Mouse (Mus musculus): ENCODE measurements at regions not wholly inside any gene's neighbourhood (a gene's known extent, or its start where the extent isn't known, plus 50 kb on each side); places are given as distances from the start of the nearest gene placed in this dataset.

DNA sequence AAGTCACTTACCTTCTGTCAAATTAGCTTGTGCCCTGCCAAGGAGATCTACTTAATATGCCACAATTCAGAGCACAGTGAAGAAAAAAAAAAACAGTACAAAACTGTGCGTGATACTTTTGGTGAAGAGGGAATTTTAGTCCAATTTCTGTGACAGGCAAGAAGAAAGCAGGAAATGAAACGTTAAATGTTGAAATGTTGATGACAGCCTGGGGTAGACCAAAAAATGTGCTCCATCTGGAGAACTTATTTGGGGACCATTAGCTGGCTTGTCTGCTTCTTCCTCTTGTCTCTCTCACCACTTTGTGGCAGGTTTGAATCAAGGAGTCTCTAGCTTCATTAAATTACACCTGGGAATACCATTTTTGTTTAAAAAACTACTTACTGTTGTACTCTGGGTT is 163.3 kb upstream of the Mctp2 start:
- 53% methylated on average over 2 of the region's 2 CpGs for WGBS
- no peak overlapping the region for H3K4me3 ChIP-seq

GRCm38 (mm10) chr7:72474751-72475150 is 168.3 kb upstream of the Mctp2 start:
- Histone ChIP-seq H3K27me3 (no peaks in the 10 kb centered on the region), H3K36me3 (no peaks in the 10 kb centered on the region), H3K4me1 (replicated peaks) (no peaks in the 10 kb centered on the region), H3K9me3 (replicated peaks) (no peaks in the 10 kb centered on the region), H3K4me2 (no peak overlapping the region), H3K27ac (no peak overlapping the region), H3K4me3 (no peak overlapping the region), H3K9ac (no peak overlapping the region)
- 32% methylated on average over 4 of the region's 4 CpGs for WGBS
- no peak for ATAC-seq (replicated peaks; ENCODE audit: insufficient number of reproducible peaks, insufficient read depth, low FRiP score, low read depth)

More for the DNA sequence above, 163.3 kb upstream of the Mctp2 start:
- no peak for ATAC-seq (replicated peaks; ENCODE audit: insufficient number of reproducible peaks, insufficient read depth, low FRiP score, low read depth)
- Histone ChIP-seq H3K9ac (no peak overlapping the region), H3K36me3 (no peaks in the 10 kb centered on the region), H3K27ac (no peak overlapping the region), H3K9me3 (replicated peaks) (no peaks in the 10 kb centered on the region), H3K4me2 (no peak overlapping the region), H3K4me1 (replicated peaks) (no peaks in the 10 kb centered on the region), H3K27me3 (no peaks in the 10 kb centered on the region)

DNA sequence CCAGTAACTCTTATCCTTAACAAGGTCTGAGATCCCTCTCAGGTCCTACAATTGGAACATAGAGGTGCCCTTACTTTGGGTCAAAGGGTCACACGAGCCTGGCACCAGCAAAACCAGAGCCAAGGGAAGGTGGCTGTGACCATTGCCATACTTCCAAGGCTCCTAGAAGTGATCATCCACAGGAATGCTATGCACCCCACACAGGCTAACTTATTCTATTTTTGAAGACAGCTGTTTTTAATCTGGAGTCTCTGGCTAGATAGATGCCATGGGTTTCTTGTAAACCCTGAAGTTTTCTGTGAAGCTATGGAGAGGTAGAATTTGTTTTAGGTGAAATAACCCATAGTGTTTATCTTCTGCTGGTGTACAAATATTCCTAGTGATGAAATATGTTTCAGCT is 172.5 kb upstream of the Mctp2 start:
- Histone ChIP-seq H3K27ac (no peak overlapping the region), H3K9me3 (replicated peaks) (no peaks in the 10 kb centered on the region), H3K36me3 (no peaks in the 10 kb centered on the region), H3K4me1 (replicated peaks) (no peaks in the 10 kb centered on the region), H3K9ac (no peak overlapping the region), H3K27me3 (no peaks in the 10 kb centered on the region), H3K4me2 (no peak overlapping the region), H3K4me3 (no peak overlapping the region)
- 67% methylated on average over 1 of the region's 1 CpGs for WGBS
- no peak for ATAC-seq (replicated peaks; ENCODE audit: insufficient number of reproducible peaks, insufficient read depth, low FRiP score, low read depth)

GRCm38 (mm10) chr7:72481275-72481674 is 174.9 kb upstream of the Mctp2 start:
- Histone ChIP-seq H3K4me1 (replicated peaks) (no peaks in the 10 kb centered on the region), H3K27me3 (no peaks in the 10 kb centered on the region), H3K27ac (no peak overlapping the region), H3K36me3 (no peaks in the 10 kb centered on the region), H3K9me3 (replicated peaks) (no peaks in the 10 kb centered on the region), H3K4me3 (no peak overlapping the region), H3K9ac (no peak overlapping the region), H3K4me2 (no peak overlapping the region)
- ATAC-seq (replicated peaks; ENCODE audit: insufficient number of reproducible peaks, insufficient read depth, low FRiP score, low read depth), result no peak
- 78% methylated on average over 2 of the region's 2 CpGs for WGBS

DNA sequence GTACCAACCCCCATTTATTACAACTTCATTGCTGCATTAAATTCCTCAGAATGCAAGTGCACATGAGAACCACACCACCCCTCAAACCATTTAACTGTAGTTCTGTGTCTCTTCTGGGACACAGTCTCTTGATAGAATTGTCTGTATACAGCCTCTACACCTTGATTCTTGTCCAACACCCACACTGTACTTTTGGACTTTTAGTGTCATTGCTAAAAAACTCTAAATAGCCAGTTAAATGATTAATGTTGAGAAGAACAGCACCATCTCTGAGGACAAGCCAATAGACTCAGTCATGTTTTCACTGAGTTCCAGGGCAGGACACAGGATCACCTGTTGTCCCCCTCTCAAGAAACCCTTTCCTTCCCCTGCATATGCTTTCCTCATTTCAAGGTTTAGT is 183.8 kb upstream of the Mctp2 start:
- no peak for ATAC-seq (replicated peaks; ENCODE audit: insufficient number of reproducible peaks, insufficient read depth, low FRiP score, low read depth)
- Histone ChIP-seq H3K4me2 (no peak overlapping the region), H3K36me3 (no peaks in the 10 kb centered on the region), H3K27ac (no peak overlapping the region), H3K27me3 (no peaks in the 10 kb centered on the region), H3K4me3 (no peak overlapping the region), H3K4me1 (replicated peaks) (no peaks in the 10 kb centered on the region), H3K9ac (no peak overlapping the region), H3K9me3 (replicated peaks) (no peaks in the 10 kb centered on the region)

GRCm38 (mm10) chr7:72493292-72493691 is 186.9 kb upstream of the Mctp2 start:
- H3K9me3 ChIP-seq (replicated peaks), result no peaks in the 10 kb centered on the region
- no peaks in the 10 kb centered on the region for H3K36me3 ChIP-seq
- H3K9ac ChIP-seq, result no peak overlapping the region
- no peaks in the 10 kb centered on the region for H3K27me3 ChIP-seq
- no peaks in the 10 kb centered on the region for H3K4me1 ChIP-seq (replicated peaks)
- no peak overlapping the region for H3K4me2 ChIP-seq
- no peak for ATAC-seq (replicated peaks; ENCODE audit: insufficient number of reproducible peaks, insufficient read depth, low FRiP score, low read depth)
- no peak overlapping the region for H3K27ac ChIP-seq
- no peak overlapping the region for H3K4me3 ChIP-seq

- H3K27me3 ChIP-seq, result no peaks in the 10 kb centered on the region
- no peak overlapping the region for H3K4me2 ChIP-seq
- 0 out of 2 replicates have a peak, but pooled peaks cover 2% of the 10 kb centered on the region for H3K4me1 ChIP-seq (replicated peaks)
- H3K4me3 ChIP-seq, result no peak overlapping the region
- no peak overlapping the region for H3K9ac ChIP-seq
- ATAC-seq (replicated peaks; ENCODE audit: insufficient number of reproducible peaks, insufficient read depth, low FRiP score, low read depth), result no peak
- 66% methylated on average over 7 of the region's 7 CpGs for WGBS
- no peak overlapping the region for H3K27ac ChIP-seq
- no peaks in the 10 kb centered on the region for H3K9me3 ChIP-seq (replicated peaks)
- no peaks in the 10 kb centered on the region for H3K36me3 ChIP-seq
Observed at GRCm38 (mm10) chr7:72496933-72497631, 190.7 kb upstream of the Mctp2 start.

DNA sequence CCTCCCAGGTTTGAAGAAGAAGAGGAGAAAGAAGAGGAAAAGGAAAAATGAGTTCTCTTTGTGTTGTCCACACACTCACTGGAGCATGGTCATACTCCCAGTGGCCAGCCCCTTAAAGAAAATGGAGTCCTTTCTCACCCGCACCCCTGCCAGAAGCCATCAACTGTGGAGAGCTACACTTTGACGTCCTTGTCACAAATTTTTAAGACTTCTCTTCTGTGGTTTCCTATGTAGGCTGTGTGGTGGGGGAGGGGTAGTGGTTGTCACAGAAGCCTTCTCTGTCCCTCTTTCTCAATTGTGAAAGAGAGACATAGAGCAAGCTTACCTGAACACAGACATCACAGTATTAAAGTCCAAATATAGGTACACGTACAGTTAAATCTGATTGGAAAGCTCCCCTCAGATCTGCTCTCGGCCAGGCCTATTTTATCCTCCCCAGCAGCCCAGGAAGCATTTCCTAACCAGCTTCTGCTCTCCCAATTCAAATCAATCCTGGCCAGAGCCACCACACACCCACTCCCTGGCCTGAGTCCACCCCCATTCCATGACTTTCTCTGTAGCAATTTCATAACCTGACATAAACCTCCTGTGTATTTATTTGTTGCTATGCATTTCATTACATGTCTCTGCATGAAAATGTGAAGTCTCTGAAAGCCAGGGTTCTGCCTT is 192.3 kb upstream of the Mctp2 start:
- 53% methylated on average over 4 of the region's 4 CpGs for WGBS
- ATAC-seq (replicated peaks; ENCODE audit: insufficient number of reproducible peaks, insufficient read depth, low FRiP score, low read depth), result no peak
- no peaks in the 10 kb centered on the region for H3K27me3 ChIP-seq
- H3K27ac ChIP-seq, result no peak overlapping the region
- no peak overlapping the region for H3K4me3 ChIP-seq
- H3K4me2 ChIP-seq, result no peak overlapping the region
- H3K36me3 ChIP-seq, result no peaks in the 10 kb centered on the region
- H3K4me1 ChIP-seq (replicated peaks), result 0 out of 2 replicates have a peak, but pooled peaks cover 2% of the 10 kb centered on the region
- H3K9ac ChIP-seq, result no peak overlapping the region
- no peaks in the 10 kb centered on the region for H3K9me3 ChIP-seq (replicated peaks)

DNA sequence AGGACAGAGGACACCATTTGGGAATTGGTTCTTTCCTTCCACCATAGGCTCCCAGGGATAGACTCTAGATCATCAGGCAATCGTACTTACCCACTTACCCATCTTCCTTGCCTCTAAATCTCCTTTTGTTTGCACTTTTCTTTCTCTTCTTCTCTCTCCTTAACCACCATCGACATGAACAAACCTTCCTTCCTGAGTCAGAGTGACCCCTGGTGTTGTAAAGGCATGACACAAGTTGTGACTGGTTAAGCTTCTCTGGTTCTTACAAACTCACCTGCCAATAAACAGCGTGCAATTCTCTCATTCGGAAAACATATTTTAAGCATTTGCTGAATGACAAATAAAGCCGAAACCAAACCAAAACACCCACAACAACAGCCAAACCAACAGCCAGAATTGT is 193.4 kb upstream of the Mctp2 start:
- Histone ChIP-seq H3K27me3 (no peaks in the 10 kb centered on the region), H3K9me3 (replicated peaks) (no peaks in the 10 kb centered on the region), H3K4me3 (no peak overlapping the region), H3K27ac (no peak overlapping the region), H3K4me1 (replicated peaks) (0 out of 2 replicates have a peak, but pooled peaks cover 2% of the 10 kb centered on the region), H3K36me3 (no peaks in the 10 kb centered on the region), H3K4me2 (no peak overlapping the region), H3K9ac (no peak overlapping the region)
- 76% methylated on average over 5 of the region's 5 CpGs for WGBS
- no peak for ATAC-seq (replicated peaks; ENCODE audit: insufficient number of reproducible peaks, insufficient read depth, low FRiP score, low read depth)

DNA sequence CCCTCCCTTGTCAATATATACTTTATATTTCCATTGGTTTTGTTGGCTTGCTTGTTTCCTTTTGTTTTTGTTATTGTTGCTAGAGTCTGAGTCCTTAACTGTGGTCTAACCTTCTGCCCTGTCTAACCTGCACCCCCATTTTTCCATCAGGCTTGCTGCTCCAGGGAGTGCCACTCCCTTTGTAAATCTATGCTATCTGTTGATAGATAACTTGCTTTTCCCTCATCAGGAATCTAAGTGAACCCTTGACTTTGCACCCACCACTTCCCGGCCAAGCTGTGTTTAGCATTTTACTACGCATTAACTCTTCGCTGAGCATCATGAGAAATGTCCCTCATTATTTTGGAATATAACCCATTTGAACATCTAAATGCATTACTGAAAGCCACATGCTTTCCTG is 193.8 kb upstream of the Mctp2 start:
- no peak overlapping the region for H3K4me3 ChIP-seq
- H3K4me2 ChIP-seq, result no peak overlapping the region
- H3K4me1 ChIP-seq (replicated peaks), result 0 out of 2 replicates have a peak, but pooled peaks cover 2% of the 10 kb centered on the region
- no peaks in the 10 kb centered on the region for H3K27me3 ChIP-seq
- H3K27ac ChIP-seq, result no peak overlapping the region
- WGBS, result 80% methylated on average over 3 of the region's 3 CpGs
- H3K9me3 ChIP-seq (replicated peaks), result no peaks in the 10 kb centered on the region
- no peaks in the 10 kb centered on the region for H3K36me3 ChIP-seq
- ATAC-seq (replicated peaks; ENCODE audit: insufficient number of reproducible peaks, insufficient read depth, low FRiP score, low read depth), result no peak
- H3K9ac ChIP-seq, result no peak overlapping the region

DNA sequence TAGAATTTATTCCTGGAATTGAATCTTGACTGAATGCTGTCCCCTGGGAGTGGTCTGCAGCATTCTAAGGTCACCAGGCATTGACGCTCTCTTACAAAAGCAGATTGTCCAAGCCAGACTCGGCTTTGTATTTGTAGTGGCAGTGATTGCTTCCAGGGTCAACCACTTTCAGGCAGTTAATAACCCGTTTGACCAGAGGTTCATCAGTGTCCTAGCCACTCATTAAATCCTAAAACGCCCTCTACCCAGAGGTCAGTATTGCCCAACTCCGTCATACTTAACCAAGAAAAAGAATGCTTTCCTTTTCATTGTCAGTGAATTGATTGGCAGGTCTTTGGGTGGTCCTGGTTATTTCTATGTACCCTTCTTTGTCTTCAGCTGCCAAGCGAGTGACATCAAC is 194.6 kb upstream of the Mctp2 start:
- H3K4me2 ChIP-seq, result no peak overlapping the region

GRCm38 (mm10) chr7:72501431-72501830 is 195.0 kb upstream of the Mctp2 start:
- 83% methylated on average over 3 of the region's 3 CpGs for WGBS
- Histone ChIP-seq H3K9me3 (replicated peaks) (no peaks in the 10 kb centered on the region), H3K27me3 (no peaks in the 10 kb centered on the region), H3K9ac (no peak overlapping the region), H3K4me2 (no peak overlapping the region), H3K4me3 (no peak overlapping the region), H3K4me1 (replicated peaks) (0 out of 2 replicates have a peak, but pooled peaks cover 2% of the 10 kb centered on the region), H3K36me3 (no peaks in the 10 kb centered on the region), H3K27ac (no peak overlapping the region)
- ATAC-seq (replicated peaks; ENCODE audit: insufficient number of reproducible peaks, insufficient read depth, low FRiP score, low read depth), result no peak

More for the DNA sequence above, 194.6 kb upstream of the Mctp2 start:
- no peak overlapping the region for H3K27ac ChIP-seq
- H3K36me3 ChIP-seq, result no peaks in the 10 kb centered on the region
- no peak for ATAC-seq (replicated peaks; ENCODE audit: insufficient number of reproducible peaks, insufficient read depth, low FRiP score, low read depth)
- no peaks in the 10 kb centered on the region for H3K9me3 ChIP-seq (replicated peaks)
- no peak overlapping the region for H3K4me3 ChIP-seq
- WGBS, result 76% methylated on average over 6 of the region's 6 CpGs
- 0 out of 2 replicates have a peak, but pooled peaks cover 2% of the 10 kb centered on the region for H3K4me1 ChIP-seq (replicated peaks)
- no peaks in the 10 kb centered on the region for H3K27me3 ChIP-seq
- H3K9ac ChIP-seq, result no peak overlapping the region

Measured in heart, embryonic 15.5 days (tissue).